Mouse (Mus musculus) cortical plate, adult 2 months (tissue): ENCODE measurements at regions not wholly inside any gene's neighbourhood (a gene's known extent, or its start where the extent isn't known, plus 50 kb on each side); places are given as distances from the start of the nearest gene placed in this dataset.

Experiments used
- H3K27ac ChIP-seq: fragments of 200-500 bp; 2 replicates; pipeline ENCODE4 v1.5.1; 2012; ENCODE audit warnings: low read length, control low read depth, inconsistent platforms; ENCODE audit not compliant: insufficient read depth
- H3K4me1 ChIP-seq: fragments of 200-500 bp; 2 replicates; pipeline ENCODE4 v1.6.1; 2011; ENCODE audit warnings: low read length; ENCODE audit not compliant: control insufficient read depth, insufficient read depth
- H3K4me3 ChIP-seq: fragments of 200-500 bp; 2 replicates; pipeline ENCODE4 v1.5.1; 2011; ENCODE audit warnings: mild to moderate bottlenecking, low read length, control low read depth; ENCODE audit not compliant: insufficient read depth
- CTCF ChIP-seq: fragments of 200-500 bp; IDR thresholded peaks from 2 replicates; pipeline ENCODE4 v1.5.1; 2011; ENCODE audit warnings: mild to moderate bottlenecking, control low read depth, low read length; ENCODE audit not compliant: insufficient read depth; ENCODE audit errors: extremely low read depth
- POLR2A ChIP-seq: fragments of 200-500 bp; IDR thresholded peaks from 2 replicates; pipeline ENCODE4 v1.6.1; 2011; ENCODE audit warnings: mild to moderate bottlenecking, low read length, control low read depth; ENCODE audit not compliant: insufficient read depth; ENCODE audit errors: extremely low read depth

GRCm38 (mm10) chr2:169233151-169234123, 278.1 kb upstream of the Zfp64 start:
- Histone ChIP-seq H3K4me3 (no peak overlapping the region), H3K4me1 (no peaks in the 10 kb centered on the region), H3K27ac (no peak overlapping the region)
- TF ChIP-seq POLR2A (no peak), CTCF (no peak)

GRCm38 (mm10) chr2:169222264-169222663, 266.9 kb upstream of the Zfp64 start:
- TF ChIP-seq CTCF, result no peak
- no peak for TF ChIP-seq POLR2A
- no peak overlapping the region for H3K4me3 ChIP-seq
- no peak overlapping the region for H3K27ac ChIP-seq
- H3K4me1 ChIP-seq, result peaks cover 2% of the 10 kb centered on the region; the same call in 1 of the 2 replicates

- TF ChIP-seq CTCF (no peak), POLR2A (no peak)
- Histone ChIP-seq H3K4me3 (no peak overlapping the region), H3K27ac (no peak overlapping the region), H3K4me1 (peaks cover 2% of the 10 kb centered on the region; the same call in 1 of the 2 replicates)
Observed at GRCm38 (mm10) chr2:169221141-169221540, 265.8 kb upstream of the Zfp64 start.

- TF ChIP-seq POLR2A, result no peak
- no peak for TF ChIP-seq CTCF
- H3K4me1 ChIP-seq, result no peaks in the 10 kb centered on the region
- no peak overlapping the region for H3K27ac ChIP-seq
- H3K4me3 ChIP-seq, result no peak overlapping the region
Observed at GRCm38 (mm10) chr2:169215546-169216043, 260.2 kb upstream of the Zfp64 start.

- no peak for TF ChIP-seq POLR2A
- TF ChIP-seq CTCF, result no peak
Observed at GRCm38 (mm10) chr2:169214396-169214795, 259.0 kb upstream of the Zfp64 start.

GRCm38 (mm10) chr2:169213314-169213713, 257.9 kb upstream of the Zfp64 start:
- Histone ChIP-seq H3K27ac (no peak overlapping the region), H3K4me3 (no peak overlapping the region), H3K4me1 (no peaks in the 10 kb centered on the region)
- TF ChIP-seq CTCF (no peak), POLR2A (no peak)

More at GRCm38 (mm10) chr2:169214396-169214795, 259.0 kb upstream of the Zfp64 start:
- no peaks in the 10 kb centered on the region for H3K4me1 ChIP-seq
- H3K27ac ChIP-seq, result no peak overlapping the region
- no peak overlapping the region for H3K4me3 ChIP-seq

- Histone ChIP-seq H3K27ac (no peak overlapping the region), H3K4me3 (no peak overlapping the region), H3K4me1 (no peaks in the 10 kb centered on the region)
- TF ChIP-seq CTCF (no peak), POLR2A (no peak)
Observed at GRCm38 (mm10) chr2:169212676-169213257, 257.4 kb upstream of the Zfp64 start.

- Histone ChIP-seq H3K4me3 (no peak overlapping the region), H3K4me1 (no peaks in the 10 kb centered on the region), H3K27ac (no peak overlapping the region)
- TF ChIP-seq CTCF (no peak), POLR2A (no peak)
Observed at GRCm38 (mm10) chr2:169204254-169204752, 248.9 kb upstream of the Zfp64 start.

GRCm38 (mm10) chr2:169191974-169192373, 236.6 kb upstream of the Zfp64 start:
- H3K4me1 ChIP-seq, result no peaks in the 10 kb centered on the region
- TF ChIP-seq CTCF, result no peak
- TF ChIP-seq POLR2A, result no peak
- H3K4me3 ChIP-seq, result no peak overlapping the region
- H3K27ac ChIP-seq, result no peak overlapping the region
